Mouse (Mus musculus): ENCODE results near the gene Arid4b. TPM values are rescaled to one million over a fixed set of nuclear protein-coding genes. Genes with fewer than 3 reads are reported as not detected.

The Arid4b gene
- polyA plus RNA-seq (2015; fragmentation: Nextera tagmentation; extraction: Ambion mirVana): 25.4 and 29.8 TPM in 2 replicates

DNA sequence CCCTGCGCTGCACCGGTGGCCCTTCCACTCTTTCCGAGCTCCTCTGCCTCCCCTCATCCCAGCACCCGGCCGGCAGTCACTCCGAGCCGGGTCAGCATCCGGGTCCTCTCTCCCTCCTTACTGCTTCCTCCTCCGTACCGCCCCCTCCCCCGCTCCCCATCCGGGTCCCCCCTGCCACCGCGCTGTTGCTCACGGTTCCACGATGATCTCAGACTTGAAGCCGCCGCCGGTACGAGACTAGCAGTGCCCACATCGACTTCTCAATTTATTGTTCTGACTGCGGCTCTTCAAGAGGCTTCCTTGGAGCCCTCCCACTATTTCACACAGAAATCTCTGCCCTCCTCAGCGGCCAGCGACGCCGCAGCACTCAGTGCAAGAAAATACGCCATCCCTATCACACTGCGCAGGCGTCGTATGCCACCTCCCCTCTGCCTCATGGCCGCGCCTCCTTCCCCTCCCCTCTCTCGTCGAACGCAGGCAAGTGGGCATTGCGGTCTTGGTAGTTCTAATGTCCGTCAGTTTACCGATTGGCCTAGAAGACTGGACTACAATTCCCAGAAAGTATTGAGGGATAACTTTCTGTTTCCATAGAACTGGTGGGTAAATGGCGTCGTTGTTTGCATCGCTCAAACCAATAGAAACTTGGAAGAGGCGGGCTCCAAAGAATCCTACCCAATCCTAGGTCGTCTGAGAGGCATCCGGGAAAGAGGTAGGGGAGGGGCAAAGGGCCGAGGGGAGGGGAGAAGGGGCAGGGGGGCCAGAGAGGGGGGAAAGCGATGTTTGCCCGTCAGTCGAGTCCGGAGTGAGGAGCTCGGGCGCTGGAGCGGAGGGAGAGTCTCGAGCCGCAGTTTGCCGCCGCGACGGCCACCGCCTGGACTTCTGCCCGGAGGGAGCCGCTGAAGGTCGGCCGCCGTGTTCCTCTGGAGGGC is at the start of gene Arid4b, which contains the start of gene Ggps1:
Gene Arid4b (plus strand): TSS at position 220 of the 929 bp plus-strand sequence.
Gene Ggps1 (minus strand): TSS at position 476 of the 929 bp plus-strand sequence.

DNA sequence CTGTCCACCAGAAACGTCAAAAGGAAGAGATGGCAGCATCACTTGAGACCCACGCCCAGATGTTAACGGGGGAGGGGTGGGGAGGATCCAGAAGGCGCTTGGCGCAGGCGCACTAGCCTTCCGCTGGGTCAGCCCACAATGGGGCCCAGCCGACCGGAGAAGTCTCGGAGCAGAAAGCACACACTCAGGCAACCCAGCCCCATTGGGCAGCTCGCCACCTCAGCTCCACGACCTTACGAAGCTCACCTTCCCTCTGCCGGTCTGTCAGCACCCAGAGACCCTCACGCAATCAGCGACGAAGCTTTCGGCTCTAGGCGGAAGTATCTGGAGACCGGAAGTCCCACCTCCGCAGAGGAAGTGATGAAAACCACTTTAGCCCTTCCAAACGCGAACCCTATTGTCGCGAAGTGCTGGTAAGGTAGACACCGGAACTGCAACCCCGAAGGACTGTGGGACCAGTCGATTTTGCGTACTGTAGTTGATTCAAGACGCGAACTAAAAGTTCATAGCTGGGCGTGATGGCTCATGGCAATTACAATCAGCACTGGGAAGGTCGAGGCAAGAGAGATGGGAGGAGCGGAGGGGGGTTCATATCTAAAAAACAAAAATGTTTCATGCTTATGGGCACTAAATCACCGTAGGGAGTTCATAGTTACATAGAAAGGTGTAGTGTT is 23.6 kb upstream of the Arid4b start, which contains the start of gene Tbce:
Gene Tbce (minus strand): TSS at position 347 of the 674 bp plus-strand sequence.

Other genes starting within 250 kb of the Arid4b start
- 20.8 and 22.7 TPM in 2 replicates for gene B3galnt2, start 108.8 kb upstream of the Arid4b start, polyA plus RNA-seq (2015; fragmentation: Nextera tagmentation; extraction: Ambion mirVana)
- 31.2 and 31.8 TPM in 2 replicates for gene Tbce, start 23.6 kb upstream of the Arid4b start, polyA plus RNA-seq (2015; fragmentation: Nextera tagmentation; extraction: Ambion mirVana)
- gene Ggps1, start 256 bp downstream of the Arid4b start, polyA plus RNA-seq (2015; fragmentation: Nextera tagmentation; extraction: Ambion mirVana): 32.0 and 39.3 TPM in 2 replicates

Data from urinary bladder, postnatal 0 days (tissue).